Mouse (Mus musculus): ENCODE data around the gene Taf7l.

The Taf7l gene

DNA sequence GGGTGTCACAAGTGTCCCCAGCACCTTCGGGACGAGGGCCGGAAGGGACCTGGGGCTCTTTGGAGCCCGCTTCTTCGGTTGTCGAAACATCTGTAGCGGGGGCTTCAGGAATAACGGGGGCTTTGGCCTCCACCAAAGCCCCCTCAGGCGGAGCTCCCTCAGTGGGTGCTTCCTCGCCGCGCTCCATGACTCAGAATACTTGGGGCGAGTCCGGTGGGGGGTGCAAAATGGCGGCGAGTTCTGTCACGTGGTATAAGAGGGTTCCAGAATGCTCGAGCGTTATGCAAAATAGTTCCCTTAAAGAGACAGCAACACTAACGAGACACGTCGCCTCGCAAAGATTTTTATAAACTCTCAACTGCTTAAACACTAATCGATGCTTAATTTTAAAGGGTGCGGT lies at the start of gene Taf7l:
Taf7l (minus strand) TSS at position 201 of the 400 bp plus-strand sequence.
- no peak for DNase-seq (ENCODE audit: low spot score)

DNA sequence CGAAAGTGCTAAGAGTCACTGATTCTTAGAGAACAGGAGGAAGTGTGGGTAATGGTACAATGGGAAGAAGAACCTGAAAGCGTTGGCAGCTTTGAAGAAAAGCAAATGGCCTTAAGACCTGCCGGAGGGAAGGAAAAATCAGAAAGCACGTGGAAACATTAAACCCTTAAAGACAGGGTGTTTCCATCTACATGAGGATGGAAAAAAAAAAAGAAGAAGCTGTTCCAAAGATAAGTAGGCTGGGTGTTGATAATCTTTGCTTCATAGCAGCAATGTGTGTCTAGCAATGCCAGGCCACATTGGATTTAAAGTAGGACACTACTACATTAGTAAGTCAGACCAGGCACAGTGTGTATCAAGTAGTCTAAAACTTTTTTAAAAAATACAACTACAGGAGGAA lies 49.0 kb upstream of the Taf7l start:
- no peak for DNase-seq (ENCODE audit: low spot score)

DNA sequence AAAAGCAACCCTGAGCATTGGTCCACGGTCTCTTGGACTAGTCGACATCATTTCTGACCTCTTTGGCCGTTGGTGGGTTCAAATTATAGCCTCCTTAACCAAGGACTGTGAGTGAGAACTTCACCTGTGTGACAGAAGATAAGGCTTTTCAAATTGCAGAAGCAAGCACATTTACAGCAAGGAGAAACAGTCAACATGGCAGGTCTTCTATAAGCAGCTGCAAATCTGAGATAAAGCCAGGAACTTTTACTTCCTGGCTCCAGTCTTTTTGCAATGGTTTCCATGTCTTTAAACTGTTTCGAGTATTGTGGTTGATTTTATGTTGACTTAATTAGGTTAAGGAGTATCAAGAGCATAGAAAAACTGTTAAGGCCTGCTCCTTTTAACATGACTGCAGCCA lies 47.5 kb upstream of the Taf7l start:
- no peak for DNase-seq (ENCODE audit: low spot score)

GRCm38 (mm10) chrX:134509473-134509872 lies 33.2 kb upstream of the Taf7l start:
- no peak for DNase-seq (ENCODE audit: low spot score)

GRCm38 (mm10) chrX:134507977-134508376 lies 31.7 kb upstream of the Taf7l start:
- no peak for DNase-seq (ENCODE audit: low spot score)

GRCm38 (mm10) chrX:134500651-134501050 lies 24.4 kb upstream of the Taf7l start:
- no peak for DNase-seq (ENCODE audit: low spot score)

GRCm38 (mm10) chrX:134481720-134482119 lies 5.4 kb upstream of the Taf7l start:
- no peak for DNase-seq (ENCODE audit: low spot score)

- DNase-seq (ENCODE audit: low spot score), result no peak
Measured at GRCm38 (mm10) chrX:134474988-134475710, 1.1 kb downstream of the Taf7l start.

DNA sequence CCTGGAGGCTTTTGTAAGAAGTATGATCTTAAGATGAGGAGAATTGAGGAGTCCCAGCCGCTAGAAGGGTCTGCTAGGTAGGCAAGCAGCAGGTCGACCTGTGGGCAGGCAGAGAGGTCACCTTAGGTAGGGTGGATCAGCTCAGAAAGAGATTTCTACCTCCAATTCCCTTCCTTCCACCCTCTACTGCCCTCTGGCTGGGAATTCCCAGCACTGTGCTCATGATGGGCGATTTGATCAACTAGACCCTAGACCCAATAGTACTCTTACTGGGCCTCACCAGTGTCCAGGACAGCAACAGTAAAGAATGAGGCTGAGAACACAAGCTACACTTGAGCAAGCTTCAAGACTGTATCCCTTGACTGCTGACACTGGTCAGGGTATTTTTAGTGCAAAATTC lies 49.0 kb downstream of the Taf7l start:
- DNase-seq (ENCODE audit: low spot score), result no peak

- DNase-seq (ENCODE audit: low spot score), result no peak
Measured at GRCm38 (mm10) chrX:134426819-134427218, 49.5 kb downstream of the Taf7l start.

DNA sequence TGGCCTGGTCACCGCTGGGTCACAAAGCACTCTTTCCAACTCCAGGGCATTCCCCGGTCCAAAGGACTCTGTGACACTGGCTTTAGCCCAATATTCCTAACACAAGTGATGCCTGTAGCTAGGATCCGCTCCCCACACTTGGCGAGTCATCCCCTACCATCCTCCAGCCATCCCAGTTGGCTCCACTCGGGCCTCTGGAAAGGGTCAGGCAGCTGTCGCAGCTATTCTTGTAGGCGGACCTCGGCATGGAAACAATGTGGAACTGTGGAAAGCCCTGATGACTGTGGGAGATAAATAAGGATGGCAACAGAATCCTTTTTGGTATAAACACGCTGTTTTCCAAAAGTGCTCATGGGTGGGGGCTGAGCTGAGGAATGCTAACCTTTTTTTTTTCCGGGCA lies 50.5 kb downstream of the Taf7l start:
- no peak for DNase-seq (ENCODE audit: low spot score)

GRCm38 (mm10) chrX:134424263-134424662 lies 52.0 kb downstream of the Taf7l start:
- no peak for DNase-seq (ENCODE audit: low spot score)

DNA sequence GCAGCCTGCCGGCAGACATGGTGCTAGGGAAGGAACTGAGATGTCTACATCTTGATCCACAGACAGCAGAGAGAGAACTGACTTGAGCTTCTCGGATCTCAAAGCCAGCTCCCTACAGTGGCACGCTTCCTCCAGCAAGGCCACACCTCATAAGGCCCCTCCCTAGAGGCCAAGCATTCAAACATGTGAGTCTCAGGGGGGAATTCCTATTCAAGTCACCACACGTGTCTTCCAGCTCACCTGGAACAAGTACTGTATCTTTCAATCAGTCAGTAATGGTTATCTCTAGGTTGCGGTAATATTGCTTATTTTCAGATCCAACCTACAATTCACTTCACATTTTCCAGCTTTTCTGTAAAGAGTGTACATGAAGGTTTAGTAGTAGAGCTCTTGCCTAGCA lies 56.2 kb downstream of the Taf7l start:
- no peak for DNase-seq (ENCODE audit: low spot score)

DNA sequence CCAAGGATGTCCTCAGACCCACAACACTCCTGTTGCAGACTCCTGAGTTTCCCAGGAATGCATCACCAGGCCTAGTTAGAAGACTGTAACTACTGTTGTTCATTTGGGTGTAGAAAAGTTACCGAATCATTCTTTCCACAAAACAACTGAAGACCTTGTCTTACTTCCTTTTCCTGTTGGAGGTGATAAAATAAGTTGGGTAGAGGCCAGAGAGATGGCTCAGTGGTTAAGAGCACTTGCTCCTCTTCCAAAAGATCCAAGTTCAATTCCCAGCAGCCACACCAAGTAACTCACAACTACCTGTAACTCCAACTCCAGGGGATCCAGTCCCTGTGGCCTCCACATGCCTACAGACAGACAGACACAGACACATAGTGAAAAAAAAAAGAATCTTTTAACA lies 64.2 kb downstream of the Taf7l start:
- DNase-seq (ENCODE audit: low spot score), result no peak

Data from T-cell, adult 2 months (primary cell).